Mouse (Mus musculus): Measurements from ENCODE around the gene Gm9999.
"Not testable (repeated sequence)": the region's sequence is repeated elsewhere in the genome, so short reads cannot be mapped to it uniquely, and the experiment has no call there.

The Gm9999 gene

DNA sequence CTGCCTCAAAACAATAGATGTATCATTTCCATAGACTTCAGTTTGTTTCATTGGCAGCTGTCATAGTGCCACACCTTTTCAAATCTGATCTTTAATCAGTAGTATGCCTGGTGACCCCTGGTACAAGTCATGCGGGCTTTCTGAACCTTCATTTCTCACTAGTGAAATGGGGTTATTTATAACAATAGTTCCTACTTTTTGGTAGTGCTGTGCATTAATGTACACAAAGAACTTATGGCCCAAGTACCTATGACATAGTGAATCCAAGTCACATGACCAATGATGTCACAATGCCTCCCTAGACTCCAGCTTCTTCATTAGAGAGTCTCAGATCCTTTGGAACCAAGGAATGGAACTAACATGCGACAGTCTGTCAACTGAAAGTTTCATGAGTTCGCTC, at the start of gene Gm9999:
Gm9999 (plus strand) TSS at position 301 of the 400 bp plus-strand sequence.
- DNase-seq, result no peak

DNA sequence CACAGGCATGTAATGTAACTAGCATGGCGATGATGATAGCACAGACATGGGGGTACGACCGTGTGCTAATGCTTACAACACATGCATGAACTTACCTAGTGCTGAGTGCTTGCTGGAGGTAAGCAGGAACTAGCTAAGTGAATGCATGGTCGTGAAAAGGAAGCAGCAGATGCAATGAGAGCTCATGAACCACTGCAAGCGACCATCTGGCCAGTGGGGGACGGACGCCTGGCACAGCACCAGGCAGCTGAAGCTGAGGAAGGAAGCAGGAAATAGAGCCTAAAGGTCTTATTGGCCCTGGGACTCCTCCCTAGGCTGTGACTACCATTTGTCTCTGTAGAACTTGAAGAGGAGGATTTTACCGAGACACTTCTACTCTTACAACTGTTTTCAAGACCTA, 48.6 kb upstream of the Gm9999 start:
- no peak for DNase-seq

- peak; percentile 18 for DNase-seq
Observed at GRCm38 (mm10) chr7:46935847-46936246, 47.5 kb upstream of the Gm9999 start.

DNA sequence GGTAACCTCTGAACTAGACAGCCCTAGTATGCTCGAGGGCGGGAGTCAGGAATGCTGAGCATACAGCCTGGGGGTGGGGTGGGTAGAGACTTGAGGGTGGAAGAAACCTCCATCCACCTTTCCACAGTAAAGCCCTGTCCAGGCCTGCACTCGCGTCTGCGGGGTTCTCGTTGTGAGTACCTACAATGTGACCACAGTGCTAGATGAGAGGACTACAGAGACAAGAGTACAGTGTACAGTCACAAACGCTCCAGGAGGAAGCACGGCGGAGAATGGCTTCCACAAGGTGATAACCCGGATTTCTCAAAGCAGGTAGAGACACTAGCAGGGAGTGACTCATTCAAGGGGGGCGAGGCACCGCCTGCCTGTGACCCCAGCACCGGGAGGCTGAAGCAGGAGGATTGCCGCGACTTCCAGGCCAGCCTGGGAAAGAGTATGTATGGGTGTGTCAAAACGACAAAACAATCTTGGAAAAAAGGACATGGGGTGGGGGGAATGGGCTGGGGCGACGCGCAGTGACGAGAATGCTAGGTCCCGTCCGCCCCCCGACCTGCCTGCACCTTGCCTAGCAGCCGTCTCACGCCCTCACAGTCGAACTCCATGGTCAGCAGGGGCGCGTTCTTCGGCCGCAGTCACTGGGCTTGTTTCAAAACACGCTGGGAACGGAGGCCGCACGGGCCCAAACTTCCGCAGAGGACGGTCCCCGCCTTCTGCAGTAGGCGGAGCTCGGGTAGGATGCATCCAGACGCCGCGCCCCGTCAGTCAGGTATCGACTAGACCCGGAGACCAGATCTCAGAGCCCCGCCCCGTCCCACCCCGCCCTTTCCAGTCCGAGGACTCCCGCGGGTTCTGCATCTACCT, 25.3 kb upstream of the Gm9999 start, which contains the start of gene Uevld:
Uevld (minus strand) TSS at position 697 of the 861 bp plus-strand sequence.
- DNase-seq, result peak; percentile 96

DNA sequence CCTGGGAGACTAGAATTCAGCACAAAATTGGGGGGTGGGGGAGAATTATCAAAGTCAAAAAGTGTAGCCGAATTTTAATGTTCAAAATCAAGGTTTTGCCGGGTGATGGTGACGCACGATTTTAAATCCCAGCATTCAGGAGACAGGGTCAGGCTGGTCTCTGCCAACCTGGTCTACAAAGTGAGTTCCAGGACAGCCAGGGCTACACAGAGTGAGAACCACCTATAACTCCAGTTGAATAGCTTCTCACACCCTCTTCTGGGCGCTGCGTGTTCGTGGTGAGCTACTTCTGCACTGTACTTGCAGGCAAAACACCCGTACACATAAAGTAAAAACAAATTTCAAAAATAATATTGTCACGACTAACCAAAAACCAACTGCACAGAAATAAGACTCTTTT, 24.5 kb upstream of the Gm9999 start:
- peak; percentile 49 for DNase-seq

GRCm38 (mm10) chr7:46960991-46961390, 22.4 kb upstream of the Gm9999 start:
- peak; percentile 14 for DNase-seq

- DNase-seq, result no peak
Observed at GRCm38 (mm10) chr7:46962132-46962531, 21.2 kb upstream of the Gm9999 start.

DNA sequence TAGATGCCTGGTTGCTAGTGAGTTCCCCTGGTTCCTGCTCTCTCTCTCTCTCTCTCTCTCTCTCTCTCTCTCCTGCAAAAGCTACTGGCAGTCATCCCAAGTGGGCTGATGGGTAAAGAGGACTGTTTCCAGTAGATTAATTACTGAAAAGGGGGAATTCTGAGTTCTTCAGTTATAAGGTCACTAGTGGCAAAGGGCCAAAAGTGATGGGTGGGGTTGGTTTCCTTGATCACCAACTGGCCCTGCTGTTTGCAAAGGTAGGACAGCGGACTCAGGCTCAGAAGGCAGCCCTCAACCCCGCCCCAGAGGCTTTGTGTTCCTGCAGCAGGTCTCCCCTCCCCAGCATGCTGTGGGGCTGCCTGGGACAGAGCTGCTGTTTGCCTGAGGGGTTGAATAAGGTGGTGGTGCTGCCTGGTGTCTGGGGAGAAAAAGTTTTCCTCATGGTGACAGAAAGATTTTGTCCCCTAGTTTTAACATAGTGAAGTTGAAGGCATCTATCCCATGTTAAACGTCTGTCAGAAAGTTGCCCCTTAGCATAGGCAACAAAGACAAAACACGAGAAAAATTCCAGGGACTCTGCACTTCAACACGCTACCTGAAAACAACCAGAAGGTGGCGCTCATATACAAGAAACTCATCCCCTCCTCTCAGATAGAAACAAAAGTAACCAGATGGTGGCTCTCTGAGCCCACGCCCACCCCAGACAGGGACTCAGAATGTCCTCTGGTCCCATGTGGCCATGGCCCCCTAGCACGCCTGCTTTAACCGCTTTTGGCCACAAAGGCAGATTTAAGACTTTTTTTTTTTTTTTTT, 20.4 kb upstream of the Gm9999 start:
- DNase-seq, result peak; percentile 85

DNA sequence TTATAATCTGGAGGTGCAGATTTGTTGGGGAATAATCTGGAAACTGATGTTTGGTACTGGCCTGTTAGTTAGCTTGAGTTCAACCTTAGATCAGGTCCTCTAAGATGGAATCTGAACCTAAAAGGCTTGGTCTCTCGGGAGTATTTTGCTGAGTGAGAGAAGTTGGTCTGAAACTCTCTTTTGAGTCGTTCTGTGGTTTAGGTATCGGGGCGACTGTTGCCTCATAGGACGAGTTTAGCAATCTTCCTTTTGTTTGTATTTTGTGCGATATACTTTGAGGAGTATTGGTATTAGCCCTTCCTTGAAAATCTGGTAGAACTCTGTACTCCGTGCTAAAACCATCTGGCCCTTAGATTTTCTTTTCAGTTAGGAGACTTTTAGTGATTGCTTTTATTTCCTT, 19.3 kb upstream of the Gm9999 start:
- DNase-seq, result no peak

DNA sequence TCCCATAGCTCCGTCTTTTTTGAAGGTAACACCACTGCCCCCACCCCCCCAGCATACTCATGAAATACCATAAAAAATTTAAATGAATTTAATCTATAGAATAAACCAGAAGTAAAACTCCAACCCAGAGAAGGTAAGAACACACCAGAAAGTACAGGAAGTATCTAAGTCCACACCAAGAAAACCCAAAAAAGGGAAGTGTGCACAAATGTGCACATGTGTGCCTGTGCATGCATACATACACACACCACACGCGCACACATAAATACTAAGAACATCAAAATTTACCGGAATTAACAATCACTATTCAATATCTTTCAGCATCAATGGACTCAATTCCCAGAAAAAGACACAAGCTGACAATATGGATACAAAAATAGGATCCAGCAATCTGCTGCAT, 13.5 kb upstream of the Gm9999 start:
- DNase-seq, result no peak

GRCm38 (mm10) chr7:46974648-46975047, 8.7 kb upstream of the Gm9999 start:
- no peak for DNase-seq

DNA sequence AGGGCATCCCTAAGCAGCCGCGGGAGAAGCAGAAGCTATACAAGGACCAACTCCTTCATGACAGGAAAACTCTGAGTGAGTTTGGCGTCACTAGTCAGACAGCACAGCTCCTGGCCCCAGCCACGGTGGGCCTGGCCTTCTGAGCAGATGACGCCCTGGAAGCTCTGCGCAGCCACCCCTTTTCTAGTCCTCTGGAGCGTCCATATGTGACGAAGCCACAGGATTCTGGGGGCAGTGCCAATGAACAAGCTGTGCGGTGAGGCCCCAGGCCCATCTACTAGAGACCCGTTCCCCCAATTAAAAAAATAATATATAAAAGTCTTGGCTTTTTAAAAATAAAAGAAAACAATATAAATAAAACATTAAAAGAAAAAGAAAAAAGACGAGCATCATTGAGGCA, 7.9 kb upstream of the Gm9999 start:
- no peak for DNase-seq

- peak; percentile 66 for DNase-seq
Observed at GRCm38 (mm10) chr7:46985718-46986505, 2.5 kb downstream of the Gm9999 start.

DNA sequence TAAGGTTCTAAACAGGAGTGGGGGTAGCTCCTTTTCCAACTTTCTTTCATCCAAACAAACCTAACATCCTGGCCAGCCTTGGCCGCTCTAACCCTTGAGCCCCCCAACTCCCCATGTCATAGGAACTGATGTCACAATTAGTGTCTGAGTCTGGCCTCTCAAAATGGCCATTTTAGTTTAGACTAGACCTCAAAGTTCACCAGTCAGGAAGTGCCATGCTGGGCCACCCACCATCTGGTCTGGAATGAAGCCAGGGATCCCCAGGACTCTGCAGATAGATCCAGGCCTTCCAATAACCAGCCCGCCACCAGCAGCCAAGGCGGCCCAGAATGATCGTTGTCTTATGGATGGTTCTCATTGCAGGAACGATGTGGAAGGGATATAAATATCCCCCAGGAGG, 3.3 kb downstream of the Gm9999 start:
- peak; percentile 69 for DNase-seq

- DNase-seq, result peak; percentile 35
Observed at GRCm38 (mm10) chr7:46987073-46987472, 3.7 kb downstream of the Gm9999 start.

DNA sequence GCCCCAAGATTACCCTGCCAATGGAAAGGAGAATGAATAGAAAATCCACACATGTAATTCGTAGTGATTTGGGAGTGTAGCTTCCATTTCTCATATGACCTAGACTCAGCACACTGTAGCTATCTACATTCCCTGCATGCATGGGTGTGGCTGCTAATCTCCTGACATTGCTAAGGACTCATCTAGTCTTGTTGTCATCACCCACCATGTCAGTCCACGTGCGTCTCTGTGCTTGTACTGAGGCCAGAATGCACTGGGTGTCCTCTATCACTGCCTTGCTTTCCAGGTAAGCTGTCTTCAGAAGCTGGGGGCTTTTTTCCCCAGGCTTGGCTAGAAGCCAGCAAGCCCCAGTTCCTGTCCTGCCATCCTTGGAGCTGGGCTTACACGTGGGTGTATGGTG, 6.0 kb downstream of the Gm9999 start:
- not testable (repeated sequence) for DNase-seq

- DNase-seq, result no peak
Observed at GRCm38 (mm10) chr7:46993079-46993478, 9.7 kb downstream of the Gm9999 start.

GRCm38 (mm10) chr7:46995558-46995957, 12.2 kb downstream of the Gm9999 start:
- DNase-seq, result no peak

DNA sequence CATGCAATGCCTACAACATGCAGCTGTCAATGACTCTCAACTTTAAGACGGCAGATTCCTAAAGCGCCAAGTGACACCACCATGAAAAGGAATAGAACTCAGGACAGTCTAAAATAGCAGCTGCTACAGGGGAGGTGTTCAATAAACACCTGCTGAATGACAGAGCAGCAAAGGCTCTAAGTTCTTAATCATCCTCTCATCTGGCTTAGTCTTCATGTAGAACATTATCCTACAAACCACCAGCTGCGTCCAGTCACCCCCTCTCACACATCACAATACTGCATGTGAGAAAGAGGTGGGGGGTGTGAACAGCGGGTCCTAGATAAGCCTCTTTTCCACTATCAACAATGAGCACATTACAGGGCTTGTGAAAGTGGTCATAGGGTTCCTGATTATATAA, 13.6 kb downstream of the Gm9999 start:
- peak; percentile 32 for DNase-seq

DNA sequence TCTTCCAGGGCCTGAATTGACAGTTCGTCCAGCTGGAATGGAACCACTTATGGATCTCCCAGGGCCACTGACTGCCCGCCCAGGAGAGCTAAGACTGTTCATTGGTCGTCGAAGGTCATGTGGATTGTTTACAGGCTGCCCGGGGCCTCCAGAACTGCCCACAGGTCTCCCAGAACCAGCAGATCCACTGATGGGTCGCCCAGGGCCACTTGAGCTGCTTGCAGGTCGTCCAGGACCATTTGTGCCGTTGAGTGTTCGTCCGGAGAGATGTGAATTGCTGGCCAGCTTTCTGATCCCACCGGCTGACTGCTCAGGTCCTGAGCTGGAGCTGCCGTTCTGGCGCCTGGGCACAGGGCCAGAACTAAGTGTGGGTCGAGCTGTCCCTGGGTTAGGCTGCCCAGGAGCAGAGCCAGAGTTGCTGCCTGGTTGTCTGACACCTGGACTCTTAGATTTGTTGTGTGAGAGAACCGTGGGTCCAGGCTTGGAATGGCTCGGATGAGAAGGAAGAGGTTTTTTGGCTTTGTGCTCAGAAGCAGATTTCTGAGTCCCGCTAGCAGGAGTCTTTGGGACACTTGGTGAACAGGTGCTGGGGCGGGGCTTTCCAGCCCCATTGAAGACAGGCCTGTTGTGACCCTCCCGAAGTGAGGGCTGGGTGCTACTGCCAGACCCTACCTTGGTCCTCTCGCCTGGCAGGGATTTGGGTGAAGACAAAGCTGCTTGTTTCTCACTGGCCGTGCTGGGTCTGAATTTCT, 14.4 kb downstream of the Gm9999 start:
- peak; percentile 83 for DNase-seq

DNA sequence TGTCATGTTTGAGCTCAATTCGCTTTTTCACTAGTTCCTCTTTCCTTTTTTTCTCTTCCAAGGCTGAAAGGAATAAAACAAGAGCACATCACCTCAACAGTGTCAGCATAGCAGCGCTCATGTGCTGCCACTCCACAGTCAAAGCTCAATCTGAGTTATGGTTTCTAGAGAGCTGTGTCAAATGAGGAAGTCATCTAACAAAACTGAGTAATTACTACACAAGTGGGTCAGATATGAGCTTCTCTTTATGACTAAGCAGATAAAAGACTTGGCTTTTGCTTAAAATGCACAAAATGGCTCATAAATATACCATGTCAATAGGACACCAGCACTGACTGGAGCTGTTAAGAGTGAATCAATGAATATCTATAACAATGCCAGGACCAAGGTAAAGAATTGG, 15.6 kb downstream of the Gm9999 start:
- peak; percentile 12 for DNase-seq

DNA sequence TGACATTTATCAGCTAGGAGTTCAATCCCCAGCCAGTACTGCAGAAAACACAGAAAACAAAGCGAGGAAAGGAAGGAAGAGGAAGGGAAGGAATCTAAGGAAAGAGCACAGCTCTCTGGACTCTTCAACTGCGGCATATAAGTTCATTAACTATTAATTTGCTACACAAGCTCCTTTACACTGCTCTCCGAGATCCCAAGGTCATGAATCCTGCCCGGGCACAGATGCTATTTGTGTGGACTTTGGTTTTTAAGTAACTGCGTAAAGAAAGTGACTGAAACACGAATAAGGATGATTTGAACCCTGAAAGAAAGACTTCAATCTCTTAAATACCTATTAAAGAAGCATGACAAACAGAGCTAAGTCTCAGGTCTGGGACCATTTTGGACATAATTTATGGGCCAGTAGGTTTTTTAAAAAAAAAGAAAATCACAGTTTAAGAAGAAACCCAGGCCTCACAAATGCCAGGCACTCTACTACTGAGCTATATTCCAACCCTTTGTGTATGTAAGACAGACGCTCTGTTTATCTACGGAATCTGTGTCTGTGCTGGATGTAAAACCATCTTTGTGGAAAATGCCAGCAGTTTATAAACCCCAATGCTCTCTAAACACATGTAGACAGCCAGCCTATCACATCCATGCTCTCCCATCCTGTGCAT, 16.7 kb downstream of the Gm9999 start:
- no peak for DNase-seq

All from cerebellum, adult 9-10 months (tissue).